Mouse (Mus musculus) spleen, postnatal 10 days (tissue): ENCODE measurements around the gene Mipol1.
"Not testable (repeated sequence)": the region's sequence is repeated elsewhere in the genome, so short reads cannot be mapped to it uniquely, and the experiment has no call there.

Source experiments
- DNase-seq, 2 experiments: peaks; one replicate each; pipeline ENCODE4 v3.0.0; 2021 to 2022; ENCODE audit warnings: low spot score in 2 of 2

Gene Mipol1

GRCm38 (mm10) chr12:57428243-57428642 is 198.0 kb downstream of the Mipol1 start:
- DNase-seq, result no peak

DNA sequence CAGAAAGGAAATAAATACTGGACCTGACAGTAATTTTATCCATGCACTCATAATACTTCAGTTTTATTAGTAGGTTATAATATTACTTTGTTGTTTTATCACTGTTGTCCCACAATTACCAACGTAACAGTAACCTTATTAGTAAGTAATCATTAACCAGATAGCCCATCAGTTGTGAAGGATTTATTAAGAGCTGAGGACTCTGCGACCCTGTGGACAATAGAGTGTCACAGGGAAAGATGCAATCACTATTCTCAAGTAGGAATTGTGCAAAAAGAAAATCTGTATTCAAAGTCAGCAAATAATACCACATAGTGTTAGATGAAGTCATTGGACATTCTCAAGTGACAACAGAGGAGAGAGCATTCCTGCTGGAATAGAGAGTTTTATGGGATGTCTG is 198.5 kb downstream of the Mipol1 start:
- DNase-seq, result no peak

- DNase-seq, result not testable (repeated sequence)
Measured at GRCm38 (mm10) chr12:57436939-57437659, 206.9 kb downstream of the Mipol1 start.

DNA sequence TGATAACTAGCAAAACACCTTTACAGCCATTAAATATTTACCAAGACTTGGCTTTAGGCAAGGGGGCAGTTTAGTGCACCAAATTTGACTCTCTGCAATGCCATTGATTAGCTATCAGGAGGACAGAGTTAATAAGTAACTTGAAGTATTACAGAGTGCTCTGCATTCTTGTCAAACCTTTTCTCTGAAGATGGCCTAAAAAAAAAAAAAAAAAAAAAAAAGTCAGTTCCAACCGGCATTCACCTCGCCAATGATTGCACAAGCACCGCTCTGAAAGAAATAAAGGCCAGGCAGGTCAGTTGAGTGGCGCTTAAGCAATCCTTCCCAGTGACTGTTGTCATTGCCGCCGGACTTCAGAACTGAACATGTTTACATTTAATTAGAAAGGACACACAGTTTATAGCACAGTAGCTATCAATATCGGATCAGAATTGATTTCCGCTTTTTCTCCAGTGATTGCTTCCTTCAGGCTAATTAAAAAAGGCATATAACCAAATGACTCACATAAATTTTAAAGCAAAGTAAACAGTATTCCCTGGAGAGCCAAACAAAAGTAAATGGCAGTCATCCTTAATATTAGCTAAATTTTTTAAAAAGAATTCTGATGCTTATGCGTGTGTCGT is 214.2 kb downstream of the Mipol1 start:
- no peak for DNase-seq

DNA sequence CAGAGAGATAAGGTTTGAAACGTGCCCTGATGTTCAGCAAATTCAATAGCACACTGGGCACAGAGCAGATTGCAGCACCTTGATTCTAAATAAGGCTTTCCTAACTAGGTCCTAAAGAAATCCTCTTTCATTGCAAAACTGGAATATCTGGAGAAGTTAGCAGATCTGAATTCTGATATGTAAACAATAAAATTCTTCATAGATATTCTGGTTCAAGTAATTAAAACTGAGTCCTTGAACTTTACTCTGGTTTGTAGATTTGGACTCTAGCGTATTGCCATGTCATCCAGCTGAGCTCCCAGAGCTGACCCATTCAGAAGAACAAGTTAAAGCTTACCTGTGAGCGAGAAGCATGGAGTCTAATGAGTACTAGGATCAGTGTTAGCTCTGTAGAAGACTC is 217.1 kb downstream of the Mipol1 start:
- DNase-seq, result no peak

DNA sequence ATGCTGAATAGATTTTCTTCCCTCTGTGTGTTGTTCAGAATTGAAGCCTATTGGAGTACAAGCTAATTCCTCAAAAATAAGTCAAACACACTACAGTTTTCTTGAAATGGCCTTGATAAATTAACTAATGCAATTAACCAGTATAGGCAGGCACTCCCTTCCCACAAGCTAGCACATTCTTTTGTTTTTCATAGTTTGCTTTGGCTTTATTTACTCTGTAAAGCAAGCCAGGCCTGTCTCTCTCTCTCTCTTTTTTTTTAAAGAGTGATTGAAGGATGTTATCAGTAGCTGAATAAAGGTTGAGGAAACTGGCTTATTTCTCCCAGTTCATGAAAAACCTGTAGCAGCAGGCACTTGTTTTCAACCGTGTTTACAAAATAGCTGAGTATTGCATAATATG is 219.1 kb downstream of the Mipol1 start:
- DNase-seq, result no peak

DNA sequence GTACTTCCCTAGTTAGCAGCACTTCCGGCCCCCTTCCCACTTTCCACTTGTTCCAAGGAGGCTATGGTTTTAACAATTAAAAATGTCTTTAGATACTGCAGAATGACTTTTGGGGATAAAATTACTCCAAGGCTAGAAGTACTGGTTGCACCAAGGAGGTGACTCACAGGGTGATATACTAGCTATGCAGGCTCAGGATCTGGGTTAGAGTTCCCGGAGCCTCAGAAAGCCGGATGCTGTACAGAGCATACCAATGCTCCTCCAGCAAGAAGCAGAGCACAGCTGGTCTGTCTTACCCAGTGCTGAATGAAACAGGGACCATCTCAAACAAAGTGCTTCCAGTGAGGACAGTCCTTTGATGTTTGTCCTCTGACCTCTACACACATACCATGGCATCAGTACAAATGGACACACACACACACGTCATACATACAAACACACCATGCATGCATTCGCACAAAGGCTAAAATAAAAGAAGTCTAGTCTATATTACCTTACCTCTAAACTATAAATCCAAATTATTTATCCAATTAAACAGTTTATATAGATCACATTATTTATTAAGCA is 219.9 kb downstream of the Mipol1 start:
- no peak for DNase-seq

GRCm38 (mm10) chr12:57456911-57457310 is 226.7 kb downstream of the Mipol1 start:
- no peak for DNase-seq

- DNase-seq, result no peak
Measured at GRCm38 (mm10) chr12:57457339-57457738, 227.1 kb downstream of the Mipol1 start.

DNA sequence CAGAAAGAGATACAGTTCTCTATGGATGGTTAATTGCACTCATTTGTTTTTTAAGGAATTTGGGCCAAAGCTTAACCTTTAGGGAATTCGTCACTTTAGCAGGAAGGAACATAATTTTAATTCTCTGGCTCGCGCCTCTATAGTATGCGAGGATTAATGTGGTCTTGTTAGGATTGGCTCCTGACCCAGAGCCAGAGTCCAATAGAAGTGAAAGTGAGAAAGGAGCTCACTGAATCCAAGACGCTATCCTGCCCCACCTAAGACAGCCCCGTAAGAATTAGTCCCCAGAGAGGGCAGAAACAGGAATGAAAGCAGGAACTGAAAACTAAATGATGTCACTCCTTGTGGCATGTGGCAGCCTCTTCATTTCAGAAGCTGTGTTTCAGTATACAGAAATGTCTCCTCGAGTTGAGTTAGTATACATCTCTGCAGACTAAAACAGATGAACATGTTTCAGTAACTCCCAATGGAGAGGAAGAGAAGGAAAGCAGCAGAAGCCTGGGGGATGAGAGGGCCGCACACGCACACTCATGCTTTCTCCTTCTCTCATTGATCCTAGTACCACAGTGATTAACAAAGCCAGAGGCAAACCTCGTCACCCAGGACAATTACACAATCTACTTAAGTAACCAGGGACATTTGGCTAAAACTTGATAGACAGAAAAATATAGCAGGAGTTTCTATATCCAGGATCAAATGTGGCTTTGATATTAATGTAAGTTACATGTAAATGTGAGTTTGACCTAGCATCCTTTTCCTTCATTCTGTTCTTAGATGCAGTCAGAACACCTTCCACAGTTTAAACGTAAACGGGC is 234.5 kb downstream of the Mipol1 start:
- no peak for DNase-seq

DNA sequence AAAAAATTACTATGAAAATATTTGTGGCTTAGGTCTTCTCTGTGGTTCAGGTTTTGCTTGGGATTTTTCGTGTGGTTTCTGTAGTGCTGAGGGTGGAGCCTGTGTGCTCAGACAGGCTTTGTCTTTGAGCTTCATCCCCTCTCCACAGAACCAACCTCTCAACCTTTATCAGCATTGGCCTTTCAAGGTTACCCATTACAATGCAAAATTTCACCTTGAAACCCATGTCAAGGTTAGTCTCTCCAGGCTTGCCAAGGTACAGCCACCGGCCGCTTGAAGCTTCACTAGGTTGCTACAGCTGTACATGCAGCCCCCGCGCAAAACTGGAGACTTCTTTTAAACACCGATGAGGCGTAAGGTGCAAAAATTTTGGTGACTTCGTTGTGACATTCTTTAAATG is 241.6 kb downstream of the Mipol1 start:
- DNase-seq, result no peak

DNA sequence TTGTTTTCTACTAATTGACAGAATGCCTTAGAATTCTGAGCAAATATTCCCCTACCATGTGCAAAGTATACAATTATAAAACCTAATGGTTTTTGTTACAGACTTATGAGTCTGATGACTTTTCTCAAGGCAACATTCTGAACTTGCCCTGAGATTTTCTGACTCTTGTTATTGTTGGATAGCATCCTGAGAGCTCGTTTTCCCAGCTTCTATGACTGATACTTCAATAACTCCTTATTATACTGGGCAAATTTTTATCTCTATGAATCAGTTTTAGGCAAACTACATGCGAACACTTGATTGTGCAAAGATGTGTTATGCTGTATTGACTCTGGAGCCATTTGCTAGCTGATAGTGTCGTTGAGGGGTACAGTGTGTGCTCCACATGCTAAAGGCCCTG is 246.6 kb downstream of the Mipol1 start:
- no peak for DNase-seq

GRCm38 (mm10) chr12:57481823-57482222 is 251.6 kb downstream of the Mipol1 start:
- no peak for DNase-seq

DNA sequence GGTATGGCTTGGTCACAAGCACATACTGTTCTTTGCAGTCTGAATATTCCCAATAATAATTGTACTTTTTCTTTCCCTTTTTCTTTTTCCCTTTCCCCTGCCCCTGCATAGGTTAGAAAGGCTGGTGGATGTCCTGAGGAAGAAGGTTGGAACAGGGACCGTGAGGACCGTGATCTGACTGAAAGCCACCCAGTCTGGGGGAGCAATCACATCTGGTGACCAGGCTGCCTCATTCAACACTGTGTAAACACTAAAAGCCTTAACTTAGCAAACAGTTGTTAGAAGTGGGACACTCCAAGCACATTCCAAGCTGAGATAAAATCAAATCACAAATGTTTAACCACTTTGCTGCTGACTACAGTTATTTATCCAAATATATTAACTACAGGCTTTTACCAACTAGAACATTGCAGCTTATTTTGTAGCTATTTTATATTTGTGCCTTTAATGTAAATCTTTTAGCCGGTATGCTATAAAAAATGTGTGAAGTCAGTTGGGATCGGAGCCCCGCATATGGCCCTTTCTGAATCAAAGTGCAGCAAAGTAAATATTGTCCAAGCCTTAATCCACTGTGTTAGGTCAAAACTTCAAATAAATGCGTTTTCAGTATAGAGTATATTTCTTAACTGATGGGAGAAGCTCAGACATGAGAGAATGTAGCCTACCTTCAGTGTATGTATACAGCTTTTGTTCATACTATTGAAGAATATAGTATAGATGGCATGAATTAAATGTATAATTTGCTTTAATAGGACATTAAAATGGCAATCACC is 266.3 kb downstream of the Mipol1 start:
- no peak for DNase-seq

GRCm38 (mm10) chr12:57500246-57500645 is 270.0 kb downstream of the Mipol1 start:
- no peak for DNase-seq

GRCm38 (mm10) chr12:57505329-57505728 is 275.1 kb downstream of the Mipol1 start:
- DNase-seq, result no peak

GRCm38 (mm10) chr12:57508938-57509337 is 278.7 kb downstream of the Mipol1 start:
- no peak for DNase-seq

DNA sequence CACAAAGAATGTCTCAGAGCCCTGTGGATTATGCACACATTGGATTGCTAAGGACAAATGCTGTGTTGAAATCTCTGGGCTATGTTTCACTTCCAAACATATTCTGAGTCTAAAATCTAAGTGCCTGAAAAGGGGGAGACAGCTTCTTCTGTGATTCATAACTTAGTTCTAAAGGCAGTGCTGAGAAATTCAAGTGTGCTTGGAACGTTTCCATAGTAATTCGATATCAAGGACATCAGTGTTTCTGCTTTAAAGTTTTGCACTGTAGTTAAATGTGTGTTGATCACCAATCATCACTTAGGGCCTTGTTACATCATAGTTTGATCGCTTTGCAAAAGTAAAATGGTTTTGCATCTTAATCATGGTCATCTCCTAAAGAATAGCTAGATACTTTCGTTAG is 279.5 kb downstream of the Mipol1 start:
- DNase-seq, result no peak

DNA sequence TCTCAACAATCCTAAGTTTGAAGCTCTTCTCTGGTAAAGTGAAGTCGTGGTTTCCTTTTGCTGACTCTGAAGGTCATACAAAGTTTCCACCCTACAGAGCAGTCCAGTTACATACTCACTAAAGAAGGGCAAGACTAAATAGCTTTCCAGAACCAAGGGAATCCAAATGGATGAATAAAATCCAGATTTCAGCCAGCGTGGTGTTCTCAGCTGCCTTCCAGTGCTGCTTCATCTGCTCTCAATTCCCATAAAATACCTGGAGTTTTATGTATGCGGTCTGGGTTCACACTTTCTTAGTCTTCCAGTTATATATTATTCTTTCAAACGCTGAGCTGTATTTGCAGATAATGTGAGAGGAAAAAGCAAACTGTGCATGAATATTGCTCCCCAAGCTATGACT is 280.9 kb downstream of the Mipol1 start:
- no peak for DNase-seq

DNA sequence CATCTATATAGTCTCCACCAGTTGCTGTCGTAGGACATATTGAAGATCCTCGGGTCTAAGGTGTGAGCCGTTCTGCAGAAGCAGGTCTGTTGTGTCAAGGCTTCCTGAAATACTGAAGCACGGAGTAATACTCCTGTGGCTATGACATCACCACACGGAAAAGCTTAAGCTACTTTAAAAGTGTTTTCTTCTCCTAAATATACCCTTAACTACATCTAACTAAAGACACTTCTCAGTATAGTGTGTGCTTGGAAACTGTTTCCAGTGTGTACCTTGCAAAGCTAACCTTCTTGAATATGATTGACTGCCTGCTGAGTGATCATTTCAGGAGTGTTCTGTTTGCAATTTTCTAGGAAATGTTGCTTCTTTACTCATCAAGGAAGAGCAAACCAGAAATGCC is 281.3 kb downstream of the Mipol1 start:
- DNase-seq, result no peak

DNA sequence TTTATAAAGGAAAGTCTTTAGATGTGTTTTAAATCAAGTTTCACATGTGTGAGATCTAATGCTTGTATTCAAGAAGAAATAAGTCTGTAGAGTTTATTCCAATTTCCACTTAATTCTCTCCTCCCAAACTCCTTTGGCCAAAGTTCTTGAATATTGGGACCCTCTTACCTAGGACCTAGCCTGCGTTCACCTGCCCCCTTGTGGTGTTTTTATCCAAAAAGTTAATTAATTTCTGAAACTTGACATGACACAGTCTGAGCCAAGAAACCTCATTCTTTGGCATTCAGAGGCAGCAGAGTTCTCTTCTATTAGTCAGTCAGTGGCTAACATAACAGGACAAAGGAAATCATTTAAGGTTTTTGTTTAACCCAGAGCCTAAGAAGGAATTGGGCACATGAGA is 284.3 kb downstream of the Mipol1 start:
- no peak for DNase-seq
